Mouse (Mus musculus) bone marrow, adult 2 months (tissue): ENCODE measurements at regions not wholly inside any gene's neighbourhood (a gene's known extent, or its start where the extent isn't known, plus 50 kb on each side); places are given as distances from the start of the nearest gene placed in this dataset.

ENCODE experiments used
- CTCF ChIP-seq: fragments of 200-500 bp; IDR thresholded peaks from 2 replicates; pipeline ENCODE4 v1.5.1; 2011; ENCODE audit warnings: low read length, control low read depth; ENCODE audit not compliant: control insufficient read depth, insufficient read depth
- POLR2A ChIP-seq: fragments of 200-500 bp; IDR thresholded peaks from 2 replicates; pipeline ENCODE4 v1.6.1; 2011; ENCODE audit warnings: low read depth, mild to moderate bottlenecking, control low read depth, low read length, borderline replicate concordance; ENCODE audit not compliant: control insufficient read depth

DNA sequence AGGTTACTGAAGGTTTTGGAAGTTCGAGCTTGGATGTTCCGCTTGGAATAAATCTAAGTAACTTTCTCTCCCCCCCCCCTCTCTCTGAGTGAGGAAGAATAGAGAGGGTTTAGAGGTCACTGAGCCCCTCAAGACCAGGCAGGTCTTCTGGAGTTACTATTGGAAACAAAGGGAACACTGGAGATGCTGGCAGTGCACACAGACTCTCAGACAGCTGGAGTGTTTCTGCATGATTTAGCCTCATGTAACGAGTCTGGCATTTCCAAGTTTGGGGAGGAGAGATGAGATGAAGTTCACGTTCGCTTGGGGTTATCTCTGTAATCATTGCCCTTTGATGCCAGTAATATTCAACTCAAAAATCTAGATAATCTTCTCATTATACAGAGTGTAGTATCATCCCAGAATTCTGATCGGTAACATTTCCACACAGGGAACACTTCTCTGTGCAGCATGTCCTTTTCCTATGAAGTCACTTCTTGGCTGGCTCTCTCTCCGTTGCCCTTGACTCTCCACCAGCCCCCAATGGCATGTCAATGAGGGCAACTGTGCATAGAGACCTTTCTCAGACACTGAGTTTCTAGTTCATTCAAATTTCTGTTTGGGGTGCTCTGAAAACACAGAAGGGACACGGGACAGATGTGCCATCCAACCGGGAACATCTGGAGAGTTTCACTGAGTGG, 351.0 kb upstream of the Id4 start:
- TF ChIP-seq CTCF (no peak), POLR2A (no peak)
